Mouse (Mus musculus) thymus, adult 2 months (tissue): Measurements from ENCODE around the gene Olfr1100. TPM values are rescaled to one million over a fixed set of nuclear protein-coding genes. Genes with fewer than 3 reads are reported as not detected.

Source experiments
- DNase-seq: peaks from one replicate; pipeline ENCODE4 v3.0.0; 2021
- H3K27ac ChIP-seq: fragments of 200-500 bp; 2 replicates; pipeline ENCODE4 v1.5.1; 2012; ENCODE audit warnings: low read length, control low read depth; ENCODE audit not compliant: control insufficient read depth, insufficient read depth
- H3K27me3 ChIP-seq: fragments of 200-500 bp; 2 replicates; pipeline ENCODE4 v1.6.1; 2012; ENCODE audit warnings: mild to moderate bottlenecking, low read length, moderate library complexity, mixed read lengths; ENCODE audit not compliant: control insufficient read depth, insufficient read depth
- H3K36me3 ChIP-seq: fragments of 200-500 bp; 2 replicates; pipeline ENCODE4 v1.6.1; 2012; ENCODE audit warnings: mild to moderate bottlenecking, low read length, moderate library complexity; ENCODE audit not compliant: control insufficient read depth, insufficient read depth
- H3K4me1 ChIP-seq: fragments of 200-500 bp; replicated peaks from 2 replicates; pipeline ENCODE4 v1.6.1; 2012; ENCODE audit warnings: low read length; ENCODE audit not compliant: control insufficient read depth, insufficient read depth
- H3K4me3 ChIP-seq: fragments of 200-500 bp; 2 replicates; pipeline ENCODE4 v1.5.1; 2012; ENCODE audit warnings: mild to moderate bottlenecking, low read length, control low read depth, moderate library complexity; ENCODE audit not compliant: control insufficient read depth, insufficient read depth
- CTCF ChIP-seq: fragments of 200-500 bp; IDR thresholded peaks from 2 replicates; pipeline ENCODE4 v1.5.1; 2012; ENCODE audit warnings: mild to moderate bottlenecking, control low read depth, low read length, moderate library complexity, borderline replicate concordance; ENCODE audit not compliant: control insufficient read depth, poor library complexity, insufficient read depth; ENCODE audit errors: extremely low read depth
- POLR2A ChIP-seq: fragments of 200-500 bp; IDR thresholded peaks from 2 replicates; pipeline ENCODE4 v1.6.1; 2012; ENCODE audit warnings: mild to moderate bottlenecking, low read length, control low read depth, moderate library complexity; ENCODE audit not compliant: control insufficient read depth, poor library complexity, insufficient read depth; ENCODE audit errors: extremely low read depth
- WGBS: fragments of 180-500 bp; shearing (Covaris S2); methylation state at CpG from one replicate; pipeline ENCODE4 v1.1.7; 2018; 5-methylcytosine and 5-hydroxymethylcytosine counted together
- polyA plus RNA-seq: library from polyadenylated mRNA; depleted of rRNA; stranded (reverse); fragments of >200 nt; gene quantifications from 2 replicates; pipeline ENCODE4 v1.2.3, GENCODE M21; 2012; rRNA removed

Gene Olfr1100
- polyA plus RNA-seq = not detected in 2 replicates

GRCm38 (mm10) chr2:86979854-86980253 lies at the start of gene Olfr1100:
Olfr1100 (minus strand) TSS chr2:86979954.
- 78% methylated on average over 3 of the region's 3 CpGs for WGBS
- H3K27ac ChIP-seq = no peak within 1 kb of the TSS
- no peaks in the 10 kb centered on the region for H3K36me3 ChIP-seq
- H3K4me1 ChIP-seq = no peaks in the 10 kb centered on the region
- DNase-seq = no peak
- H3K4me3 ChIP-seq = no peak within 1 kb of the TSS
- TF ChIP-seq CTCF (no peak), POLR2A (no peak)
- no peaks in the 10 kb centered on the region for H3K27me3 ChIP-seq

- Histone ChIP-seq H3K27me3 (no peaks in the 10 kb centered on the region), H3K4me1 (no peaks in the 10 kb centered on the region), H3K36me3 (no peaks in the 10 kb centered on the region), H3K27ac (no peak within 1 kb of the TSS), H3K4me3 (no peak within 1 kb of the TSS)
- 83% methylated on average over 1 of the region's 1 CpGs for WGBS
- TF ChIP-seq CTCF = no peak
- TF ChIP-seq POLR2A = no peak
- no peak for DNase-seq
Observed at GRCm38 (mm10) chr2:87026980-87027379, 47.2 kb upstream of the Olfr1100 start, which contains the start of gene Olfr1104. Olfr1104 (minus strand) TSS chr2:87027080.

- H3K27me3 ChIP-seq = no peaks in the 10 kb centered on the region
- H3K36me3 ChIP-seq = no peaks in the 10 kb centered on the region
- H3K4me3 ChIP-seq = no peak within 1 kb of the TSS
- DNase-seq = no peak
- TF ChIP-seq CTCF (no peak), POLR2A (no peak)
- no peak within 1 kb of the TSS for H3K27ac ChIP-seq
- no peaks in the 10 kb centered on the region for H3K4me1 ChIP-seq
Observed at GRCm38 (mm10) chr2:86998098-86998497, 18.3 kb upstream of the Olfr1100 start, which contains the start of gene Olfr1102. Olfr1102 (plus strand) TSS chr2:86998398.

GRCm38 (mm10) chr2:86991121-86991520 lies 11.4 kb upstream of the Olfr1100 start, which contains the start of gene Olfr1101:
Olfr1101 (minus strand) TSS chr2:86991221.
- H3K27ac ChIP-seq = no peak within 1 kb of the TSS
- H3K4me1 ChIP-seq = no peaks in the 10 kb centered on the region
- no peaks in the 10 kb centered on the region for H3K27me3 ChIP-seq
- DNase-seq = no peak
- no peak within 1 kb of the TSS for H3K4me3 ChIP-seq
- 85% methylated on average over 3 of the region's 3 CpGs for WGBS
- no peak for TF ChIP-seq CTCF
- TF ChIP-seq POLR2A = no peak
- no peaks in the 10 kb centered on the region for H3K36me3 ChIP-seq

GRCm38 (mm10) chr2:86960593-86960992 lies 19.2 kb downstream of the Olfr1100 start, which contains the start of gene Olfr1099:
Olfr1099 (minus strand) TSS chr2:86960693.
- WGBS = 76% methylated on average over 1 of the region's 1 CpGs
- DNase-seq = no peak
- no peak within 1 kb of the TSS for H3K27ac ChIP-seq

GRCm38 (mm10) chr2:86926557-86926956 lies 53.2 kb downstream of the Olfr1100 start:
- no peak overlapping the region for H3K27ac ChIP-seq
- no peak for TF ChIP-seq POLR2A
- TF ChIP-seq CTCF = no peak
- no peaks in the 10 kb centered on the region for H3K4me1 ChIP-seq
- DNase-seq = no peak
- no peak overlapping the region for H3K4me3 ChIP-seq
- H3K27me3 ChIP-seq = no peaks in the 10 kb centered on the region
- H3K36me3 ChIP-seq = no peaks in the 10 kb centered on the region

More at GRCm38 (mm10) chr2:86960593-86960992, 19.2 kb downstream of the Olfr1100 start, which contains the start of gene Olfr1099:
- TF ChIP-seq CTCF = no peak
- no peak for TF ChIP-seq POLR2A
- H3K27me3 ChIP-seq = no peaks in the 10 kb centered on the region
- H3K36me3 ChIP-seq = no peaks in the 10 kb centered on the region
- H3K4me3 ChIP-seq = no peak within 1 kb of the TSS
- H3K4me1 ChIP-seq = no peaks in the 10 kb centered on the region

Other genes with a start within 250 kb of the Olfr1100 start
- not detected in 2 replicates for gene Olfr1089, start 246.3 kb downstream of the Olfr1100 start, polyA plus RNA-seq
- gene Olfr1090, start 221.0 kb downstream of the Olfr1100 start, polyA plus RNA-seq = not detected in 2 replicates
- gene Olfr1093, start 197.5 kb downstream of the Olfr1100 start, polyA plus RNA-seq = not detected in 2 replicates
- not detected in 2 replicates for gene Olfr141, start 169.9 kb downstream of the Olfr1100 start, polyA plus RNA-seq
- gene Olfr1094, start 155.3 kb downstream of the Olfr1100 start, polyA plus RNA-seq = not detected in 2 replicates
- not detected in 2 replicates for gene Olfr1095, start 128.3 kb downstream of the Olfr1100 start, polyA plus RNA-seq
- gene Gm13723, start 105.2 kb downstream of the Olfr1100 start, polyA plus RNA-seq = not detected in 2 replicates
- gene Olfr1097, start 87.7 kb downstream of the Olfr1100 start, polyA plus RNA-seq = not detected in 2 replicates
- gene Olfr1098, start 55.4 kb downstream of the Olfr1100 start, polyA plus RNA-seq = not detected in 2 replicates
- not detected in 2 replicates for gene Olfr1099, start 19.3 kb downstream of the Olfr1100 start, polyA plus RNA-seq
- not detected in 2 replicates for gene Olfr1101, start 11.3 kb upstream of the Olfr1100 start, polyA plus RNA-seq
- gene Olfr1102, start 18.4 kb upstream of the Olfr1100 start, polyA plus RNA-seq = not detected in 2 replicates
- gene Olfr1104, start 47.1 kb upstream of the Olfr1100 start, polyA plus RNA-seq = not detected in 2 replicates
- gene Olfr1105, start 56.6 kb upstream of the Olfr1100 start, polyA plus RNA-seq = not detected in 2 replicates
- not detected in 2 replicates for gene Olfr1106, start 72.3 kb upstream of the Olfr1100 start, polyA plus RNA-seq
- gene Olfr1107, start 95.9 kb upstream of the Olfr1100 start, polyA plus RNA-seq = not detected in 2 replicates
- not detected in 2 replicates for gene Olfr1109, start 116.1 kb upstream of the Olfr1100 start, polyA plus RNA-seq
- gene Olfr259, start 134.6 kb upstream of the Olfr1100 start, polyA plus RNA-seq = not detected in 2 replicates
- not detected in 2 replicates for gene Olfr1110, start 160.3 kb upstream of the Olfr1100 start, polyA plus RNA-seq
- not detected in 2 replicates for gene Olfr1111, start 172.7 kb upstream of the Olfr1100 start, polyA plus RNA-seq
- not detected in 2 replicates for gene Olfr1112, start 207.8 kb upstream of the Olfr1100 start, polyA plus RNA-seq
- gene Olfr1113, start 229.0 kb upstream of the Olfr1100 start, polyA plus RNA-seq = not detected in 2 replicates